Mouse (Mus musculus) limb, embryonic 12.5 days (tissue): ENCODE measurements around the gene Whamm. TPM values are rescaled to one million over a fixed set of nuclear protein-coding genes. Genes with fewer than 3 reads are reported as not detected.

Experiments
- ATAC-seq: fragments of 200-750 bp; cut with Nextera tagmentation; 2 replicates; pipeline ENCODE4 v1.8.0; 2017; ENCODE audit warnings: low read depth, moderate TSS enrichment; ENCODE audit not compliant: insufficient number of reproducible peaks, insufficient read depth, low FRiP score, low TSS enrichment
- H3K27ac ChIP-seq: fragments of 300-500 bp; sonication (generic); 2 replicates; pipeline ENCODE4 v1.5.1; 2016; ENCODE audit warnings: mild to moderate bottlenecking, moderate library complexity
- H3K27me3 ChIP-seq: fragments of 300-500 bp; sonication (generic); 2 replicates; pipeline ENCODE4 v1.6.1; 2016; ENCODE audit warnings: mild to moderate bottlenecking, moderate library complexity
- H3K36me3 ChIP-seq: fragments of 300-500 bp; sonication (generic); 2 replicates; pipeline ENCODE4 v1.6.1; 2016; ENCODE audit warnings: mild to moderate bottlenecking, moderate library complexity
- H3K4me1 ChIP-seq: fragments of 300-500 bp; sonication (generic); replicated peaks from 2 replicates; pipeline ENCODE4 v1.6.1; 2016
- H3K4me2 ChIP-seq: fragments of 300-500 bp; sonication (generic); 2 replicates; pipeline ENCODE4 v1.6.1; 2016; ENCODE audit warnings: mild to moderate bottlenecking, moderate library complexity
- H3K4me3 ChIP-seq: fragments of 300-500 bp; sonication (generic); replicated peaks from 2 replicates; pipeline ENCODE4 v1.5.1; 2016; ENCODE audit warnings: mild to moderate bottlenecking
- H3K9ac ChIP-seq: fragments of 300-500 bp; sonication (generic); replicated peaks from 2 replicates; pipeline ENCODE4 v1.6.1; 2016; ENCODE audit warnings: mild to moderate bottlenecking, moderate library complexity
- H3K9me3 ChIP-seq: fragments of 300-500 bp; sonication (generic); 2 replicates; pipeline ENCODE4 v1.6.1; 2016; ENCODE audit warnings: mild to moderate bottlenecking, moderate library complexity
- WGBS: fragments of 180-500 bp; shearing (Covaris S2); methylation state at CpG from one replicate; pipeline ENCODE4 v1.1.7; 2016; 5-methylcytosine and 5-hydroxymethylcytosine counted together
- polyA plus RNA-seq: library from polyadenylated mRNA; unstranded; fragments of >200 nt; fragmentation: Nextera tagmentation; extraction: Ambion mirVana; gene quantifications from 2 replicates; pipeline ENCODE4 v1.2.1, GENCODE M21; 2016

The Whamm gene
- polyA plus RNA-seq, 1 experiment from 2014 or later, result 4.0 TPM

DNA sequence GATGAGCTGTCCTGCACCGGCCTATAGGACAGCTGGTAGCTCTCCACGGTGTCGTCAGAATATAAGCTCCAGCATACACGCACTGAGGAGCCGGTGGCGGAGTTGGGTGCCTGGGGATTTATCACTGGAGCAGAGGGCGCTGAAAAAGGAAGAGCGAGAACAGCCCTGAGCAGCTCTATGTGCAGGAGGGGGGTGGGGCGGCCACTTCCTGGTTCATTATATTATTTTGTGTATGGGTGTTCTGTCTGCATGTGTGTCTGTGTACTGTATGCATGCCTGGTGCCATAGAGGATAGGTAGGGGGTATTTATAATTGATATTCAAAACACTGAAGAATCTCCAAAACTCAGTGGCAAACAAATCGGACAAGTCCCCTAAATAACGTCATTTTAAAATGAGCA lies 22.2 kb upstream of the Whamm start:
- no peaks in the 10 kb centered on the region for H3K27me3 ChIP-seq
- WGBS, result 75% methylated on average over 11 of the region's 11 CpGs
- no peak overlapping the region for H3K27ac ChIP-seq
- H3K4me2 ChIP-seq, result no peak overlapping the region
- H3K9ac ChIP-seq, result no peak overlapping the region
- H3K36me3 ChIP-seq, result no peaks in the 10 kb centered on the region
- no peak for ATAC-seq
- H3K4me1 ChIP-seq, result no peaks in the 10 kb centered on the region
- H3K9me3 ChIP-seq, result no peaks in the 10 kb centered on the region
- H3K4me3 ChIP-seq, result no peak overlapping the region

DNA sequence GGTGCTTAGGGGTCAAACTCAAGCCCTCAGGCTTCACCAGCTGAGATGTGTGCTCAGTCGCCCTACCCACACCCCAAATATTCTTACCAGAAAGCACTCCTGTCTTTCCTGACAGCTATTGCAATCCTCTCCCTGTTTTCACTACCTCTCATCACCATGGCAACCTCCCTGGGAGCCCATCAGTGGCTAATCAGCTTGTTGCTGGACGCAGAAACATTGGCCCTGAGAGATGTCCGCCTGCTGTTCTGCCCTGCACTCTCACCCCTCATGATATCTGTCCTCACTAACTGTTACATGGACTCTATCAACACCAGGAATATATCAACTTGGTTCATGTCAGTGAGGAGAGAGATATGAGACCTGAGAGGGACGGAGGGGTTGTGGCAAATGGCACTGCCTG lies 17.5 kb upstream of the Whamm start:
- Histone ChIP-seq H3K27me3 (no peaks in the 10 kb centered on the region), H3K4me2 (no peak overlapping the region), H3K27ac (no peak overlapping the region), H3K9ac (no peak overlapping the region), H3K4me1 (no peaks in the 10 kb centered on the region), H3K4me3 (no peak overlapping the region), H3K9me3 (no peaks in the 10 kb centered on the region), H3K36me3 (no peaks in the 10 kb centered on the region)
- no peak for ATAC-seq
- WGBS, result 65% methylated on average over 4 of the region's 4 CpGs

DNA sequence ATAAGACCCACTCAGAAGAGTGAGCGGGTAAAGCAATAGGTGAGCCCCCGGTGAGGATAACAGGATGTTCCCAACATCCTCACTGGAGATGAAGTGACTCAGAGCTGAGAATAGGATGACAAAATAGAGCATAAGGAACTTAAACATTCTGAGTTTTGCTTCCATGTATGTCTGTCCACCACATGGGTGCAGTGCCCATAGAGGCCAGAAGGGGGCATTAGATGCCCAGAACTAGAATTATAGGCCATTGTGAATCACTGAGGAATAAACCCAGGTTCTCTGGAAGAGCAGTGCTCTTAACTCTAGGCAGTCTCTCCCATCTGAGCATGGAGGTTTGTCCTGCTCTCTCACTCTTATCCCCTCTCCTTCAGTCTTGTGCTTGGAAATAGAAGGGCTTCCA lies 16.7 kb upstream of the Whamm start:
- H3K4me2 ChIP-seq, result no peak overlapping the region
- no peak overlapping the region for H3K9ac ChIP-seq
- no peaks in the 10 kb centered on the region for H3K4me1 ChIP-seq
- WGBS, result 75% methylated on average over 2 of the region's 2 CpGs
- H3K27me3 ChIP-seq, result no peaks in the 10 kb centered on the region
- ATAC-seq, result no peak
- no peaks in the 10 kb centered on the region for H3K36me3 ChIP-seq
- no peak overlapping the region for H3K4me3 ChIP-seq
- no peak overlapping the region for H3K27ac ChIP-seq
- no peaks in the 10 kb centered on the region for H3K9me3 ChIP-seq

DNA sequence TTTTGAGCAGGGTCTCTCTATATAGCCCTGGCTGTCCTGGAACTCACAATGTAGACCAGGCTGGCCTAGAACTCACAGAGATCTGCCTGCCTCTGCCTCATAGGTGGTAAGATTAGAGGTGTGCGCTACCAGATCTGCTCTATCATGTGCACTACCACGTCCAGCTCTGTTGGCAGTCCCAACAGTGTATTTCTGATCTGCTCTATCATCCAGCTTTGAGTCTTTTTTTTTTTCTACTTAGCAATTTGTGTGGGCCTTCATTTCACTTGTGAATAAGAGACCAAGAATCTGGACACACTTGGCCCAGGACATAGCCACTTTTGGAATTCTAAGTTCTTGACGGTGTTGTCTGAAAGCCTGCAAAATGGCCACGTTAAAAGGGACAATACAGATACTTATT lies 14.2 kb upstream of the Whamm start:
- Histone ChIP-seq H3K36me3 (no peaks in the 10 kb centered on the region), H3K27ac (no peak overlapping the region), H3K4me3 (no peak overlapping the region), H3K4me1 (no peaks in the 10 kb centered on the region), H3K4me2 (no peak overlapping the region), H3K9me3 (no peaks in the 10 kb centered on the region), H3K27me3 (no peaks in the 10 kb centered on the region; the same call in 1 of the 2 replicates), H3K9ac (no peak overlapping the region)
- no peak for ATAC-seq
- 91% methylated on average over 4 of the region's 4 CpGs for WGBS

DNA sequence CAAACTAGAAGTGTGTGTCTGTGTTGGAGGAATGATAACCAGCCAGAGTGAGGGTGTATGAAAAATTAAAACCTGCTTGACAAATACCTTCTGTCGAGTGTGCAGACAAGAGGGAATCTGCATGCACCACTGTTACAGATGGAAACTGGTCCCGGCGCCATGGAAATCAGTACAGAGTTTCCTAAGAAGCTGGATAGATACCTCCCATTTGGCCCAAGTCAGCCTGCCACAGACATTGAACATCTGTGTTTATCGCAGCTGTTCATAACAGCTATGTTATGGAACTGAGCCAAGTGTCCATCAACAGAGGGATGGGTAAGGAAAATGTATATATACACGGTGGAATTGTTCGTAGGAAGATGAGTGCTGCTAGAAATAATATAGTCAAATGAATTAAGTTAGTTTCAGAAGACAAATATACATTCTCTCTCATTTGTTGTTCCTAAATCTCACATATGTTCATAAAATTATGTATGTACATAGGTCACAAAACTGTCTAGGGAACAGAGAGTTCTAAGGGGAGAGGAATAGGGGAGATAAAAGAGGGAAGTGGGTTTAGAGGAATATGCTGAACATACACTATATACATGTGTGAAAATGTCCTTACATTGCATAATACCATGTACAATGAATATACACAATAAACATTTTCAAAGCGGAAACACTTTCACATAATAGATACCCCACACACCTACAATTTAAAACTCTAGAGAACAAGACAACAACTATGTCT lies 13.6 kb upstream of the Whamm start:
- no peak overlapping the region for H3K27ac ChIP-seq
- no peak overlapping the region for H3K4me3 ChIP-seq
- H3K9me3 ChIP-seq, result no peaks in the 10 kb centered on the region
- H3K36me3 ChIP-seq, result no peaks in the 10 kb centered on the region
- no peak for ATAC-seq
- H3K27me3 ChIP-seq, result no peaks in the 10 kb centered on the region; the same call in 1 of the 2 replicates
- H3K9ac ChIP-seq, result no peak overlapping the region
- 86% methylated on average over 7 of the region's 7 CpGs for WGBS
- H3K4me2 ChIP-seq, result no peak overlapping the region
- no peaks in the 10 kb centered on the region for H3K4me1 ChIP-seq

DNA sequence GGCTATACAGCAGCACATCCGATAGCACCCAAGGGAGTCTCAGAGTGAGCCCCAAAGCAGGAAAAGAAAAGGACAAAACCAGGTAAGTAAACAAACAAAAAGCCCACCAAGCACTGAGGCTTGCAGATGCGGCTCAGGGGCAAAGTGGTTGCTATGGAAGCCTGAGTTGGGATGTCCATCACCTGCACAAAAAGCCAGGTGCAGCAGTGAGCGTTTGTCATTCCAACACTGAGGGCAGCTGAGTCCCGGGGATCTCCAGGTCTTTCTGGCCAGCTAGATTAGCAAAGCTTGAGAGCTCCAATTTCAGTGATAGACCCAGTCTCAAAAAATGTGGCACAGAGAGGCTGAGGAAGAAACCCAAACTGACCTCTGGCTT lies 13.1 kb upstream of the Whamm start:
- Histone ChIP-seq H3K27ac (no peak overlapping the region), H3K36me3 (no peaks in the 10 kb centered on the region), H3K9me3 (no peaks in the 10 kb centered on the region), H3K4me3 (no peak overlapping the region), H3K4me2 (no peak overlapping the region), H3K4me1 (no peaks in the 10 kb centered on the region), H3K27me3 (no peaks in the 10 kb centered on the region; the same call in 1 of the 2 replicates), H3K9ac (no peak overlapping the region)
- WGBS, result 69% methylated on average over 4 of the region's 4 CpGs
- ATAC-seq, result no peak

DNA sequence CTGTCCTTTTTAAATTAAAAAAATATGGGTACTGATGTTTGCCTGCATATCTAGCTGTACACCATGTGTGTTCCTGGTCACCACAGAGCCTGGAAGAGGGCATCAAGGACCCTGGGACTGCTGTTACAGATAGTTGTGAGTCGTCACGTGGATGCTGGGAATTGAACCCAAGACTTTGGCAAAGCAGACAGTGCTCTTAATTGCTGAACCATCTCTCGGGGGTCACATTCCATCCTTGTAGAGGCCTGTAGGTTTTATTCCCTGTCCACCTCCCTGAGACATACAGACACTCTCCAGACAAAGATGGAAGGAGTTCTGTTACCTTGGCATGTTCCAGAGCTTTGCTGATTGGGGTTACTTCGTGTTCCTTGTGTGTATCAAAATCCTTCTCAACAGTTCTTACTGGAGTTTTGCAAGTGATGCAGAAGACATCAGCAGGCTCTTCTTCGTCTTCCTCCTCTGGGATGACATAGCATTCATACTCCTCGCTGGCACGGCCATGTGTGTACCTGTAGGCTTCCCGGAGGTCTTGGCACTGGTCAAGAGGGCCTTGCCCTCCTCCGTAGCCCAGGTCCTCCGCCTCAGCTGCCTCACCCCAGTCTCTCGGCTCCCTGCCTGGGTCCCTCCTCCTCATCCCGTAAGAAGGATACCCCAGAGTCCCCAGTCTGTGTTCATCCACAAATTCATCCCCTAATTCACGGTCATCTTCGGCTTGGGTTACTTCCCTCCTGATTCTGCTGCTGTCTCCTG lies 11.7 kb upstream of the Whamm start:
- no peaks in the 10 kb centered on the region for H3K36me3 ChIP-seq
- H3K9ac ChIP-seq, result no peak overlapping the region
- no peaks in the 10 kb centered on the region for H3K4me1 ChIP-seq
- H3K4me2 ChIP-seq, result no peak overlapping the region
- H3K27me3 ChIP-seq, result no peaks in the 10 kb centered on the region; the same call in 1 of the 2 replicates
- WGBS, result 84% methylated on average over 14 of the region's 14 CpGs
- no peak overlapping the region for H3K4me3 ChIP-seq
- no peak for ATAC-seq
- H3K9me3 ChIP-seq, result no peaks in the 10 kb centered on the region
- no peak overlapping the region for H3K27ac ChIP-seq

DNA sequence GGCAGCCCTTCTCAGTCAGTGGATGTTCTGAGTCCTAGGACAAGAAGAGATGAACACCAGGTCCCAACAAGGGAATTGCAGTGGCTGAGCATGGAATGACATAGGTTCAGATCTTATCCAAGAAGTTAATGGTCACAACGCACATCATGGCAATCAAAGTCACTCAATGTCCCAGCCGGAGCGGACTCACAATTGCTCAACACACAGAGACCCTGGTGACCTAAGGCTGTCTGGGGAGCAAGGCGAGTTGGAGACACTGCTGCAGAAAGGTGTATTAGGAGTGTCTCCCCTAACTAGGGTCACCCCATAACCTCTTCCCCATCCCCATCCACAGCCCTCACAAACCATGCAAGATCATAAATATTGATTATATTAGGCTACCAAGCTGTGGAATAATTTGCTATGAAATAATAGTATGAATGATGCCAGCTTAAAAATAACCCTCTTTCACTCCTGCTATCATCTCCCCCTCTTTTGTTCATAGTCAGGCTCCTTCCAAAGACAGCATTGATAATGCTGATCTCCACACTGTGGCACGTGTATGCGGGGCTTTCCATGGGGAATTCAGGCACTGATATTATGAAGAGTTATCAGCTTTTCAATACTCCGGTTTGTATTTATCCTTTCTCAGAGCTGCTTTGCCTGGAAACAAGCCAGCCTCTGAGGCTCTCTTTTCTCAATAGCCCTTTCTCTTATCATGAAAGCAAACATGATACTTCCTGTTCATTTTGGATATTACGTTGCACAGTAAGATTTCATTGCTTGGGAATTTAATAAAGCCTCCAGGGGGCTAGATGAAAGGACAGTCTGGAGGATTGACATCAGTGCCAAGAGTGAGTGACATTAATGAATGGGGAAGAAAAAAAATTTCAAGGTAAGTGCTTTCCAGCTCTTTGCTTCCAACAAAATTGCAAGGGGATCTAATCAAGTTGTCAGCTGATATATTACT lies 10.7 kb upstream of the Whamm start:
- 75% methylated on average over 8 of the region's 8 CpGs for WGBS

DNA sequence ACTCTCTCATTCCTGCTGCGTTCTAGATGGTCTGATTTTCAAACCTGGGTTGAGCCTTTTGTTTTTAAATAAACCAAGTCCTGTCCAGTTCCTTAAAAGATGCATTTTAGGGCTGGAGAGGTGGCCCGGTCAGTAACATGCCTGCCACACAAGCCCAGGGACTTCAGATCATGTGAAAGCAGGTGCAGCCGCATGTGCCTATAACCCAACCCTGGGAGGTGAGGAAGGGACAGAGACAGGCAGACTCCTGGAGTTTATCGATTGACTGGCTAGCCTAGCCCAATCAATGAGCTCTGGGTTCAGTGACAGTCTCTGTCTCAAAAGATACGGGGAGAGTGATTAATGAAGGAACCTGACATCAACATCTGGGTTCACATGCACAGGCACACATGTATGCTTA lies 9.9 kb upstream of the Whamm start:
- 80% methylated on average over 5 of the region's 5 CpGs for WGBS

More for the DNA sequence above, 10.7 kb upstream of the Whamm start:
- ATAC-seq, result no peak
- no peak overlapping the region for H3K9ac ChIP-seq
- no peak overlapping the region for H3K4me2 ChIP-seq
- no peaks in the 10 kb centered on the region; the same call in 1 of the 2 replicates for H3K27me3 ChIP-seq
- no peak overlapping the region for H3K4me3 ChIP-seq
- no peaks in the 10 kb centered on the region for H3K36me3 ChIP-seq
- H3K27ac ChIP-seq, result no peak overlapping the region
- H3K4me1 ChIP-seq, result peaks cover 3% of the 10 kb centered on the region; the same call in 1 of the 2 replicates
- H3K9me3 ChIP-seq, result no peaks in the 10 kb centered on the region

DNA sequence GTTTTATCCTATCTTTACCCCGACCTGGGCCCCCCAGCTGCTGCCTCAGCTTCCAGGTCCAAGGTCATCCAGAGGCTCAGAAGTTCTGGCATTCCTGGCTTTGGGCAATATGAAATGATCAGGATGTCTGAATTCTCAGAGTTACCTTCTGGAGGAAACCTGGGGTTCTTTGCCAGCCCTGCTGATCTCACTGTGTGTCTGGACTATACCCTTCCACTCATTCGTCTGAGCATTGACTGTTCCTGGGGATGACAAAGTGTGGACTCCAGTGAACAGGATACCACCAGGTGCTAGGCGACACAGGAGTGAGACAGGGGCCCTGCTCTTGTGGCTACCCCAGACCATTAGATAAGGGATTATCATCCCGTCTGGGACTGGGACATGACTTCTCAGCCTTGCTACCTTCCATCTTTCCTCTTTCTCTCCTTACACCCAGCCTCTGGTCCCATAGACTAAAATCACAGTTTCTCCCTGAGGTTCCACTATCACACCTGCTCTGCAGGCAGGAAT lies 7.5 kb upstream of the Whamm start:
- Histone ChIP-seq H3K4me3 (no peak overlapping the region), H3K4me1 (peaks cover 10% of the 10 kb centered on the region; the same call in 1 of the 2 replicates), H3K27me3 (no peaks in the 10 kb centered on the region; the same call in 1 of the 2 replicates), H3K9me3 (no peaks in the 10 kb centered on the region), H3K4me2 (no peak overlapping the region), H3K9ac (no peak overlapping the region), H3K27ac (no peak overlapping the region), H3K36me3 (no peaks in the 10 kb centered on the region)
- WGBS, result 80% methylated on average over 4 of the region's 4 CpGs
- no peak for ATAC-seq

More for the DNA sequence above, 9.9 kb upstream of the Whamm start:
- Histone ChIP-seq H3K4me3 (no peak overlapping the region), H3K36me3 (no peaks in the 10 kb centered on the region), H3K9me3 (no peaks in the 10 kb centered on the region), H3K27me3 (no peaks in the 10 kb centered on the region; the same call in 1 of the 2 replicates), H3K4me2 (no peak overlapping the region), H3K27ac (no peak overlapping the region), H3K4me1 (peaks cover 8% of the 10 kb centered on the region; the same call in 1 of the 2 replicates), H3K9ac (no peak overlapping the region)
- no peak for ATAC-seq
